Mouse (Mus musculus): ENCODE results near the gene Scgb3a1. TPM values are rescaled to one million over a fixed set of nuclear protein-coding genes. Genes with fewer than 3 reads are reported as not detected.

The Scgb3a1 gene
- total RNA-seq (2023): not detected in 2 replicates

DNA sequence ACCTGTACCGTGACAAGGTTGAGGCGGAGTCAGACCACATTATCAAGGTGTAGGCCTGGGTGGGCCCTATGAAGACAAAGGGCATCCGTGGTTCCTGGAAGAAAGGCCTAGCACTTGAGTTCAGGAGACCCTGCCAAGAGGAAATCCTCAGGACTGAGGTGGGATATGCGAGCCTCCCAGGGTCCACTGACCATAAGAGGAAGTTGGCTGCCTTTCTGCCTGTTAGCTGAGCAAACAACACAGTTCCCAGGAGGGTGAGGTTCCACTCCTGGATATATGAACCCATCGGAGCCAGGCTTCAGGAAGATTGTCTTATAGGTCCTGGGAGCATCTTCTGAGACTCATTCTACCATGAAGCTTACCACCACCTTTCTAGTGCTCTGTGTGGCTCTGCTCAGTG lies at the start of gene Scgb3a1:
Gene Scgb3a1 (plus strand): TSS at position 301 of the 400 bp plus-strand sequence.

DNA sequence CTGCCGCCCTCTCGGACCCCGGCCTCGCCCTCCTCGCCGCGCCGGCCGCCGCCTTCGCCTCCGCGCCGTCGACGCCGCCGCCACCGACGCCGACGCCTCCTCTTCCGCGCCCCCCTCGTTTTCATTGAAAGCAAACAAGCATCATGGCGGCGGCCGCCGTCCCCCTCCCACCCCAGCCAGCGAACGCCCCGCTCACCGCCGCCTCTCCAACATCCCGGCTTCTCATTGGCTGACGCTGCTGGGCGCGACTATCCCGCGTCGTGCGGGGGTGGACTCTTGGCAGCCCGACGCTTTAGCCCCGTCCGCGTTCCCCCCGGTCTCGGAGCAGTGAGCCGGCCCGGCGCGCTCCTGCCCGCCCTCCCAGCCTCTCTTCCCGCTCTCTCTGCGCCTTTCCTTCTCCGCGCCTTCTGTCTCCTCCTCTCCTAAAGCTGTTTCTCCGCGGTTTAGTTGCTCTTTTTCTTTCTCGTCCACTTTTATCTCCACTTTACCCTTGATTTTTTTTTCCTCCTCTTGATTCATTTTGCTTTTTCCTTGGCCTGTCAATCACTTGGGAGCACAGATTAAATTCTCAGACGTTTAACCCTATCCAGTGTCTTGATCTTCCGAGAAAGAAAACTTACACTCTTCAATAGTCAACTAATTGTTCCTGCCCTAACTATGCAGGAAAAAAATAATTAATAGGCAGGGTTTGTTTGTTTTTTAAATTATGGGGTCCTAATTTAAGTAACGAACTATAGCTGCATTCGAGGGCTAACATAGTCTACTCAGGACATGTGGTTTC lies 49.3 kb downstream of the Scgb3a1 start, which contains the start of gene Cnot6:
Gene Cnot6 (minus strand): TSS at position 169 of the 781 bp plus-strand sequence.

Other genes starting within 250 kb of the Scgb3a1 start
- not detected in 2 replicates for gene Olfr1389, start 240.5 kb upstream of the Scgb3a1 start, total RNA-seq (2023)
- 0.16 TPM in 2 replicates for gene Olfr1388, start 227.0 kb upstream of the Scgb3a1 start, total RNA-seq (2023)
- not detected in 2 replicates for gene Olfr1387, start 208.3 kb upstream of the Scgb3a1 start, total RNA-seq (2023)
- not detected in 2 replicates for gene Olfr1386, start 198.6 kb upstream of the Scgb3a1 start, total RNA-seq (2023)
- not detected in 2 replicates for gene Olfr1385, start 174.5 kb upstream of the Scgb3a1 start, total RNA-seq (2023)
- not detected in 2 replicates for gene Olfr1384, start 156.9 kb upstream of the Scgb3a1 start, total RNA-seq (2023)
- not detected in 2 replicates for gene Olfr1383, start 144.0 kb upstream of the Scgb3a1 start, total RNA-seq (2023)
- gene Olfr1382, start 135.4 kb upstream of the Scgb3a1 start, total RNA-seq (2023): not detected in 2 replicates
- not detected in 2 replicates for gene Olfr1381, start 120.2 kb upstream of the Scgb3a1 start, total RNA-seq (2023)
- gene Olfr1380, start 106.7 kb upstream of the Scgb3a1 start, total RNA-seq (2023): not detected in 2 replicates
- 0.07 and 0.16 TPM in 2 replicates for gene Flt4, start 54.3 kb upstream of the Scgb3a1 start, total RNA-seq (2023)
- 39.3 and 42.8 TPM in 2 replicates for gene Cnot6, start 49.1 kb downstream of the Scgb3a1 start, total RNA-seq (2023)
- gene Gfpt2, start 130.6 kb downstream of the Scgb3a1 start, total RNA-seq (2023): not detected in 2 replicates
- 22.5 and 24.7 TPM in 2 replicates for gene Mapk9, start 183.1 kb downstream of the Scgb3a1 start, total RNA-seq (2023)
- not detected in 2 replicates for gene Rasgef1c, start 238.2 kb downstream of the Scgb3a1 start, total RNA-seq (2023)

Data from neutrophil, adult 65 days (primary cell).